Mouse (Mus musculus) stomach, postnatal 0 days (tissue): ENCODE measurements around the gene Egln2. TPM values are rescaled to one million over a fixed set of nuclear protein-coding genes. Genes with fewer than 3 reads are reported as not detected.

Experiments
- ATAC-seq: fragments of 200-750 bp; cut with Nextera tagmentation; 2 replicates; pipeline ENCODE4 v1.8.0; 2017; ENCODE audit not compliant: low FRiP score, low TSS enrichment
- DNase-seq: peaks from one replicate; pipeline ENCODE4 v3.0.0-alpha.2; 2016; ENCODE audit warnings: low spot score
- H3K27ac ChIP-seq: fragments of 300-500 bp; sonication (generic); replicated peaks from 2 replicates; pipeline ENCODE4 v1.5.1; 2014; ENCODE audit warnings: mild to moderate bottlenecking, control low read depth
- H3K27me3 ChIP-seq: fragments of 300-500 bp; sonication (generic); 2 replicates; pipeline ENCODE4 v1.6.1; 2014; ENCODE audit warnings: low read length; ENCODE audit not compliant: control insufficient read depth, insufficient read depth
- H3K36me3 ChIP-seq: fragments of 300-500 bp; sonication (generic); 2 replicates; pipeline ENCODE4 v1.6.1; 2014; ENCODE audit warnings: low read length, mixed read lengths; ENCODE audit not compliant: control insufficient read depth, insufficient read depth
- H3K4me1 ChIP-seq: fragments of 300-500 bp; sonication (generic); replicated peaks from 2 replicates; pipeline ENCODE4 v1.6.1; 2014; ENCODE audit warnings: antibody characterized with exemption; ENCODE audit not compliant: control insufficient read depth, insufficient read depth
- H3K4me2 ChIP-seq: fragments of 300-500 bp; sonication (generic); replicated peaks from 2 replicates; pipeline ENCODE4 v1.6.1; 2014; ENCODE audit warnings: low read depth, mild to moderate bottlenecking, control low read depth, moderate library complexity
- H3K4me3 ChIP-seq: fragments of 300-500 bp; sonication (generic); 2 replicates; pipeline ENCODE4 v1.5.1; 2014; ENCODE audit warnings: low read depth, low read length, control low read depth
- H3K9ac ChIP-seq: fragments of 300-500 bp; sonication (generic); 2 replicates; pipeline ENCODE4 v1.6.1; 2014; ENCODE audit warnings: mild to moderate bottlenecking, low read length, control low read depth, mixed read lengths
- H3K9me3 ChIP-seq: fragments of 300-500 bp; sonication (generic); 2 replicates; pipeline ENCODE4 v1.6.1; 2016; ENCODE audit warnings: low read length; ENCODE audit not compliant: control insufficient read depth
- CTCF ChIP-seq: IDR thresholded peaks from 2 replicates; pipeline ENCODE4 v1.5.1; 2016; ENCODE audit warnings: antibody characterized with exemption, low read depth, mild to moderate bottlenecking, moderate library complexity
- EP300 ChIP-seq: optimal IDR thresholded peaks from 2 replicates; pipeline ENCODE3; 2016; ENCODE audit warnings: antibody characterized with exemption
- WGBS: fragments of 180-500 bp; shearing (Covaris S2); extraction: QIAGEN DNeasy Blood & Tissue Kit; methylation state at CpG from one replicate; pipeline ENCODE4 v1.1.7; 2014; 5-methylcytosine and 5-hydroxymethylcytosine counted together
- polyA plus RNA-seq: library from polyadenylated mRNA; unstranded; fragments of >200 nt; fragmentation: Nextera tagmentation; extraction: Ambion mirVana; gene quantifications from 2 replicates; pipeline ENCODE4 v1.2.1, GENCODE M21; 2015

The Egln2 gene
- polyA plus RNA-seq, result 51.0 and 53.4 TPM in 2 replicates

GRCm38 (mm10) chr7:27166614-27167474 is at the start of gene Egln2:
Egln2 (minus strand) TSS chr7:27166802.
- DNase-seq (peak; percentile 95), ATAC-seq (peak; percentile 85)
- Histone ChIP-seq H3K9me3 (no peaks in the 10 kb centered on the region), H3K9ac (peak within 1 kb of the TSS; percentile 94), H3K4me2 (peak within 1 kb of the TSS; percentile 78), H3K4me1 (peaks cover 3% of the 10 kb centered on the region; the same call in 1 of the 2 replicates), H3K27ac (peak within 1 kb of the TSS; percentile 99), H3K4me3 (peak within 1 kb of the TSS; percentile 84), H3K36me3 (0 out of 2 replicates have a peak, but pooled peaks cover 5% of the 10 kb centered on the region), H3K27me3 (no peaks in the 10 kb centered on the region)
- TF ChIP-seq EP300, result no peak
- no peak for TF ChIP-seq CTCF
- WGBS, result 2% methylated on average over 48 of the region's 61 CpGs

DNA sequence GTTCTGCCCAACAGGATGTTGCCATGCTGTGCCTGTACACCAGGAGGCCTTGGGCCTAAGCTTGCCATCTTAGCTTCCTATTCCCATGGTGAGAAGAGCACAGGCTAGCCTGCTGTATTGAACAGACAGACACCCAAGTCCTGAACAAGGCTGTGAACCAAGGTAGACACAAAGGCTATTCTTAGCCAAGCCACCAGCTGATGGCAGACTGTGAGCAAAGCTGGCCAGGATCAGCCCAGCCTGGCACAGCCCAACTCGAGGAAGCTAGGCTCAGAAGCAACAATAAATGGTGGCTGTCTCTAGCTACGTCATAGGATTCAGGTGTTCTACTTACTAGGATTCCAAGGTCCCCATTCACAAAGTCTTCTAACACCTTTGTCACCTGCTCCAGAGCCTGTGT is 46.0 kb upstream of the Egln2 start:
- no peak overlapping the region for H3K9ac ChIP-seq
- TF ChIP-seq CTCF (no peak), EP300 (no peak)
- no peaks in the 10 kb centered on the region for H3K27me3 ChIP-seq
- H3K4me2 ChIP-seq, result no peak overlapping the region
- no peaks in the 10 kb centered on the region for H3K9me3 ChIP-seq
- H3K27ac ChIP-seq, result no peak overlapping the region
- ATAC-seq (no peak), DNase-seq (no peak)
- WGBS, result 92% methylated on average over 2 of the region's 2 CpGs
- peaks cover 26% of the 10 kb centered on the region for H3K36me3 ChIP-seq
- H3K4me3 ChIP-seq, result no peak overlapping the region
- H3K4me1 ChIP-seq, result no peaks in the 10 kb centered on the region

- ATAC-seq, result no peak
- WGBS, result 90% methylated on average over 8 of the region's 8 CpGs
These were observed 37.3 kb upstream of the Egln2 start for GRCm38 (mm10) chr7:27203730-27204449.

DNA sequence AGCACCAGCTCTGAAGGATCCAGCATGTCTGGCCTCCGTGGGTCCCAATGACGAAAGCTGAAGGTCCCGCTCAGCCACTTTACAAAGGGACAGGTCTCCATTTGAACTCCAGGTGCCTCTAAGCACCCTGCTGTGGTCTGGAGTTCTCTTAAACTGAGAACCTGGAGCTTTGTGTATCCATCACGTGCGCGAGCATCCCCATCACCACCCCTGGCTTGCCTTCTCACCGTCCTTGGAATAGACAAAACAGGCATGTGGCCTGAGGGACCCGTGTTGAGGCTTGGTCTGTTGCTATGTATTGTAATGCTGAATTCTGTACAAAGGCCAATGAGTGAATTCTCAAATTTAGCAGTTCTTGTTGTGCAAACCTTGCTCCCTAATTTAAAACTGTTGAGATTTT is 32.2 kb upstream of the Egln2 start:
- Histone ChIP-seq H3K4me1 (peaks cover 4% of the 10 kb centered on the region), H3K27ac (no peak overlapping the region), H3K4me3 (no peak overlapping the region), H3K36me3 (peaks cover 3% of the 10 kb centered on the region; the same call in 1 of the 2 replicates), H3K9ac (no peak overlapping the region), H3K4me2 (no peak overlapping the region), H3K9me3 (no peaks in the 10 kb centered on the region), H3K27me3 (no peaks in the 10 kb centered on the region)
- TF ChIP-seq EP300, result no peak
- TF ChIP-seq CTCF, result no peak
- WGBS, result 93% methylated on average over 8 of the region's 8 CpGs
- ATAC-seq (no peak), DNase-seq (no peak)

More at GRCm38 (mm10) chr7:27203730-27204449, 37.3 kb upstream of the Egln2 start:
- Histone ChIP-seq H3K4me2 (no peak overlapping the region), H3K9ac (no peak overlapping the region), H3K4me1 (no peaks in the 10 kb centered on the region), H3K36me3 (peaks cover 16% of the 10 kb centered on the region), H3K27ac (no peak overlapping the region; the same call in 1 of the 2 replicates), H3K9me3 (no peaks in the 10 kb centered on the region), H3K27me3 (no peaks in the 10 kb centered on the region), H3K4me3 (no peak overlapping the region)
- no peak for TF ChIP-seq EP300
- no peak for TF ChIP-seq CTCF
- DNase-seq, result no peak

DNA sequence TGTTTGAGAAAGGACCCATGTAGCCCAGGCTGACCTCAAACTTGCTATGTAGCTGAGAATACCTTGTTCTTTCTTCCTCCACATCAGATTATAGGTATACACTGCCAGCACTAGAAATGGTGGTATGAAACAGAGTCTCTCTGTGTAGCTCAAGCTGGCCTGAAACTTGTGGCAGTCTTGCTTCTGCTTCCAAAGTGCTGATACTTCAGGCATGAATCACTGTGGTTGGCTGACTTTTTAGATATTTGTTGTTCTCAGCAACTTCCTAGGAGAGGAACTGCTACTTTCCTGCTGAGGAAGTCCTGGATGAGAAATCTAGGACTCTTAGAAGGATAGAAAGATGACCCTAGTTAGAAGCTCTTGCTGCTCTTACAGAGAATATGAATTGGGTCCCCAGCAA is 31.8 kb upstream of the Egln2 start:
- H3K27ac ChIP-seq, result no peak overlapping the region
- H3K36me3 ChIP-seq, result peaks cover 3% of the 10 kb centered on the region; the same call in 1 of the 2 replicates
- H3K4me3 ChIP-seq, result no peak overlapping the region
- H3K27me3 ChIP-seq, result no peaks in the 10 kb centered on the region
- no peak overlapping the region for H3K4me2 ChIP-seq
- H3K9ac ChIP-seq, result no peak overlapping the region
- ATAC-seq (no peak), DNase-seq (no peak)
- H3K4me1 ChIP-seq, result peaks cover 4% of the 10 kb centered on the region
- H3K9me3 ChIP-seq, result no peaks in the 10 kb centered on the region
- TF ChIP-seq CTCF, result no peak

DNA sequence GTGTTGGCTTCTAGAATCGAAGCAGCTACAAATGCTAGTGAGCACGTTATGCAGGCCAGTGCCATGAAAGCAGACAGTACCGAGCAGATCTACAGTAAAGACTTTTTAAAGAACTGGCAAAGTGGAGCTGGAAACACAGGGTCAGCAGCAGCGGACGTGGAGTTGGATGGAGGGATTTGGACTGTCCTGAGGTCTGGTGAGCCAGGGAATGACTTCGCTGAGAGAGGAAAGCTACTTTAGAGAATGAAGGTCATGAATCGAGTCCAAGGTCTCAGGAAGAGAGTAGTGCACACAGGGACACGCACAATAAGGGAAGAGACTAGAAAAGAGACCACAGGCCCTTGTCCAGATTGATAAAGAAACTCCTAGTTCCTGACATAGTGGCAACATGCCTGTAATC is 31.0 kb upstream of the Egln2 start:
- no peak overlapping the region for H3K4me3 ChIP-seq
- WGBS, result 88% methylated on average over 8 of the region's 8 CpGs
- DNase-seq (no peak), ATAC-seq (no peak)
- peaks cover 4% of the 10 kb centered on the region for H3K4me1 ChIP-seq
- no peaks in the 10 kb centered on the region for H3K9me3 ChIP-seq
- no peak overlapping the region for H3K27ac ChIP-seq
- H3K9ac ChIP-seq, result no peak overlapping the region
- H3K27me3 ChIP-seq, result no peaks in the 10 kb centered on the region
- peaks cover 3% of the 10 kb centered on the region; the same call in 1 of the 2 replicates for H3K36me3 ChIP-seq
- TF ChIP-seq CTCF (no peak), EP300 (no peak)
- H3K4me2 ChIP-seq, result no peak overlapping the region
